Mouse (Mus musculus) forebrain, embryonic 15.5 days (tissue): Measurements from ENCODE around the gene Nlrx1. TPM values are rescaled to one million over a fixed set of nuclear protein-coding genes. Genes with fewer than 3 reads are reported as not detected.
"Not testable (repeated sequence)": the region's sequence is repeated elsewhere in the genome, so short reads cannot be mapped to it uniquely, and the experiment has no call there.

Source experiments
- ATAC-seq: fragments of 200-750 bp; cut with Nextera tagmentation; replicated peaks from 2 replicates; pipeline ENCODE4 v1.8.0; 2017; ENCODE audit warnings: mild to moderate bottlenecking, moderate TSS enrichment, moderate library complexity
- H3K27ac ChIP-seq: fragments of 300-500 bp; sonication (generic); replicated peaks from 2 replicates; pipeline ENCODE4 v1.5.1; 2015; ENCODE audit warnings: mild to moderate bottlenecking, inconsistent platforms
- H3K27me3 ChIP-seq: fragments of 300-500 bp; sonication (generic); 2 replicates; pipeline ENCODE4 v1.6.1; 2015; ENCODE audit warnings: inconsistent platforms
- H3K36me3 ChIP-seq: fragments of 300-500 bp; sonication (generic); 2 replicates; pipeline ENCODE4 v1.6.1; 2015; ENCODE audit warnings: mild to moderate bottlenecking, inconsistent platforms
- H3K4me1 ChIP-seq: fragments of 300-500 bp; sonication (generic); 2 replicates; pipeline ENCODE4 v1.6.1; 2015; ENCODE audit warnings: inconsistent platforms
- H3K4me2 ChIP-seq: fragments of 300-500 bp; sonication (generic); replicated peaks from 2 replicates; pipeline ENCODE4 v1.6.1; 2015; ENCODE audit warnings: mild to moderate bottlenecking, inconsistent platforms
- H3K4me3 ChIP-seq: fragments of 300-500 bp; sonication (generic); 2 replicates; pipeline ENCODE4 v1.5.1; 2015; ENCODE audit warnings: mild to moderate bottlenecking, inconsistent platforms
- H3K9ac ChIP-seq: fragments of 300-500 bp; sonication (generic); replicated peaks from 2 replicates; pipeline ENCODE4 v1.6.1; 2015; ENCODE audit warnings: mild to moderate bottlenecking, inconsistent platforms
- H3K9me3 ChIP-seq: fragments of 300-500 bp; sonication (generic); 2 replicates; pipeline ENCODE4 v1.6.1; 2016; ENCODE audit warnings: inconsistent platforms
- WGBS: fragments of 180-500 bp; shearing (Covaris S2); methylation state at CpG from one replicate; pipeline ENCODE4 v1.1.7; 2015; ENCODE audit warnings: mixed read lengths; 5-methylcytosine and 5-hydroxymethylcytosine counted together
- polyA plus RNA-seq: library from polyadenylated mRNA; unstranded; fragments of >200 nt; fragmentation: Nextera tagmentation; extraction: Ambion mirVana; gene quantifications from 2 replicates; pipeline ENCODE4 v1.2.1, GENCODE M21; 2015

The Nlrx1 gene
- 4.5 and 5.2 TPM in 2 replicates for polyA plus RNA-seq

DNA sequence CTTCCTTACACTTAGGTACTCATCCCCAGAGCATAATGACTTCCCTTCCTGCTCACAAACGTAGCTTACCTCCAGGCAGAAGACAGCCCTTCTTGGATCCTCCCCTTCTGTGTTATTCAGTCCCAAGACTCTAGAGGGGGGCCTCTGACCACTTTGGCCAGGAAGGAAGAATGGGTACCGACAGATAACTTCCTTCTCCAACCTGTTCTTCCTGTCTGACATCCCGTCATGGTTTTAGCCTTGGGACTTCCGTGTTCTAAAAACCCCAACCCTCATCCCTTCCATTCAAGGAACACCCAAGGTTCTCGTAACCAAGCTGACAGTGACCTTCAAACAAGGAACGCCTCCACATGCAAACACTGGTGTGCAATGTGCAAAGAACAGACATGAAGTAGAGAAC lies at the start of gene Nlrx1:
Gene Nlrx1, minus strand, starts transcription at position 168 of the 400 bp plus-strand sequence.
- peak within 1 kb of the TSS; percentile 72 for H3K27ac ChIP-seq
- H3K4me1 ChIP-seq, result peaks cover 19% of the 10 kb centered on the region
- peak within 1 kb of the TSS; percentile 45 for H3K4me3 ChIP-seq
- peaks cover 3% of the 10 kb centered on the region; the same call in 1 of the 2 replicates for H3K36me3 ChIP-seq
- 90% methylated on average over 6 of the region's 6 CpGs for WGBS
- ATAC-seq, result no peak
- peak within 1 kb of the TSS; percentile 76 for H3K4me2 ChIP-seq
- no peaks in the 10 kb centered on the region for H3K27me3 ChIP-seq
- no peaks in the 10 kb centered on the region for H3K9me3 ChIP-seq
- H3K9ac ChIP-seq, result peak within 1 kb of the TSS; percentile 69

DNA sequence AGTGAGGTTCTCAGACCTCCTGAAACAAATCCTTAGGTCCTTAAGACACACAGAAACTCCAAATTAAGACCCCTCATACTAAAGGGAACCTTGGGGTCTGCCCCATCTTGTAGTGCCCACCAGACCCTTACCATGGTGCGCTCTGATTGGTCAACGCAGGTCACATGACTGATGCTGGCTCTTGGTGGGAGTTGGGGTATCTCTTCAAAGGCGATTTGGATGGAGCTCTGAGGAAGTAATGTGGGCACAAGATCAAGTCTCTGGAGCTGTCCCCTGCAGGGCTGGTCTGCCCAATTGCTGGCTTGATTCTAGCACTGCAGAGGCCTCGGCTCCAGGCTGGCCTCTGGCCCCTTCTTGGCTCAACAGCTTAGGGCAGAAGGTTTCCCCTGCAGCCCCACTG lies 49.1 kb upstream of the Nlrx1 start:
- no peak overlapping the region for H3K4me2 ChIP-seq

DNA sequence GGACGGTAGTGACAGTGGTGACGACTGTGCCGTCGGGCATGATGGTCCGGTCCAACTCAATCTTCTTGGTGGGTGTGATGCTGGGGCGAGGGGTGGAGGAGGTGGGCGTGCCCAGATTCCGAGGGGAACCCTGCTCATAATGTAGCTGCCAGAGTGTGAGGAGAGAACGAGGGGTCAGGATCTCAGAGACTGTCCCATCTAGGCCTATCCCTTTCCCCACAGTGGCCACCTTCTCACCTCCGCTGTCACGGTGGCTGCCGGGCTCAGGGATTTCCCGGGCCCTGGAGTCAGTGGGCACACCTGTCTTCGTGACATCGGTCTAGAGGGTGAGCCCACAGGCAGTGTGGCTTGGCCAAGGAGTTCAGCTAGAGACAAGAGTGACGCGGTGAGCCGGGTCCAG lies 46.5 kb upstream of the Nlrx1 start:
- H3K27ac ChIP-seq, result no peak overlapping the region
- no peak overlapping the region for H3K9ac ChIP-seq
- no peak overlapping the region for H3K4me3 ChIP-seq
- WGBS, result 93% methylated on average over 18 of the region's 18 CpGs
- peaks cover 34% of the 10 kb centered on the region for H3K36me3 ChIP-seq
- no peak overlapping the region for H3K4me2 ChIP-seq
- no peaks in the 10 kb centered on the region for H3K27me3 ChIP-seq
- peaks cover 33% of the 10 kb centered on the region for H3K4me1 ChIP-seq
- H3K9me3 ChIP-seq, result no peaks in the 10 kb centered on the region
- no peak for ATAC-seq

More for the DNA sequence above, 49.1 kb upstream of the Nlrx1 start:
- WGBS, result 67% methylated on average over 4 of the region's 4 CpGs
- ATAC-seq, result no peak
- H3K9me3 ChIP-seq, result no peaks in the 10 kb centered on the region
- peaks cover 41% of the 10 kb centered on the region for H3K4me1 ChIP-seq
- H3K4me3 ChIP-seq, result no peak overlapping the region
- H3K9ac ChIP-seq, result no peak overlapping the region
- H3K36me3 ChIP-seq, result peaks cover 33% of the 10 kb centered on the region
- H3K27me3 ChIP-seq, result no peaks in the 10 kb centered on the region
- no peak overlapping the region for H3K27ac ChIP-seq

DNA sequence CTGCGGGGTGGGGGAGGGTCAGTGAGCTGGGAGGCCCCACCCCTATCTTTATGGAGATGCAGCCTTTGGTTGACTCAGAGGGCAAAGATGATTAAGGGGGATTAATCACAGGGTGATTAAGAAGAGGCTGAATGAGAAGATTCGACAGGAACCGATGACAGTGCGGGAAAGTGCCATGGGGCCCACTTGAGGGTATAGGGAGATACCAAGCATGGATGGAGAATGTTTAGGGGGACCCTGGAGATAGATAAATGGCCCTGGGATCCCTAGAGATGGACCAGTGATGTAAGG lies 45.8 kb upstream of the Nlrx1 start:
- Histone ChIP-seq H3K9me3 (no peaks in the 10 kb centered on the region), H3K4me3 (no peak overlapping the region), H3K4me1 (peaks cover 30% of the 10 kb centered on the region), H3K27me3 (no peaks in the 10 kb centered on the region), H3K27ac (no peak overlapping the region), H3K4me2 (no peak overlapping the region), H3K36me3 (peaks cover 34% of the 10 kb centered on the region), H3K9ac (no peak overlapping the region)
- WGBS, result 57% methylated on average over 4 of the region's 4 CpGs
- no peak for ATAC-seq

DNA sequence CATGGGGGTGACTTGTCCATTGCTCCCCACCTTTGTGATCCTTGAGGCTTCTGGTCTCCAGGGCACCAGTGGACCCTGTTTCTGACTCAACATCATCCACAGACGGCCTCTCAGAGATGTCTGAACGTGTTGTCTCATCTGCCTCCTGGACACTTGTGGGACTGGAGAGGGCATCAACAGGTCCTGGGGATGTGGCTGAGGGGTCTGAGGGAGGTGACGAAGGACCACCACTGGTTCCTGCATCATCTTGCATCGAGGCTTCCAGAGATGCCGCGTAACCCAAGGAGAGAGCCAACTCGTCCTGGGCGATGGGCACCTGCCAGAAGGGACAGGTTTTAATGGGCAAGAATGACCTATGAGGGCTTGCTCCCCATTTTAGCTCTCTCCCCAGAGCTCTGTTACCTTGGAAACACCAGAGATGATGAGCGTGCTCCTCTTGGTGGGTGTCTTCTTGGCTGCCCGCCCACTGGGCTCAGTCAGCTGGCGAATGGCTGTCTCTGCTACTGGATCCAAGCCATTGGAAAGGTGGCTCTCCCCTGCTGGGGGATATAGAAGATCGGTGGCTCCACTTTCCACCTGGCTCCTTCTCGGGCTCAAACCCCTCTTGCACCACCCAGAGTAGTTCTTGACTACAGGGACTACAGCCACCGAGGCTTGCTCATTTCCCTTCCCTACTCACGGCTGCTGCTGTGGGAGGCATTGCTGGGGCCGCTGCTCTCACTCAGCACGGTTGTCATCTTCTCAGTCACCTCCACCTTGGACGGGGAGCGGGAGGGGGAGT lies 45.3 kb upstream of the Nlrx1 start:
- 67% methylated on average over 19 of the region's 19 CpGs for WGBS
- Histone ChIP-seq H3K9ac (no peak overlapping the region), H3K9me3 (no peaks in the 10 kb centered on the region), H3K4me3 (no peak overlapping the region), H3K27ac (no peak overlapping the region), H3K27me3 (no peaks in the 10 kb centered on the region), H3K4me2 (no peak overlapping the region), H3K4me1 (peaks cover 25% of the 10 kb centered on the region), H3K36me3 (peaks cover 34% of the 10 kb centered on the region)
- ATAC-seq, result no peak; the same call in 1 of the 2 replicates

DNA sequence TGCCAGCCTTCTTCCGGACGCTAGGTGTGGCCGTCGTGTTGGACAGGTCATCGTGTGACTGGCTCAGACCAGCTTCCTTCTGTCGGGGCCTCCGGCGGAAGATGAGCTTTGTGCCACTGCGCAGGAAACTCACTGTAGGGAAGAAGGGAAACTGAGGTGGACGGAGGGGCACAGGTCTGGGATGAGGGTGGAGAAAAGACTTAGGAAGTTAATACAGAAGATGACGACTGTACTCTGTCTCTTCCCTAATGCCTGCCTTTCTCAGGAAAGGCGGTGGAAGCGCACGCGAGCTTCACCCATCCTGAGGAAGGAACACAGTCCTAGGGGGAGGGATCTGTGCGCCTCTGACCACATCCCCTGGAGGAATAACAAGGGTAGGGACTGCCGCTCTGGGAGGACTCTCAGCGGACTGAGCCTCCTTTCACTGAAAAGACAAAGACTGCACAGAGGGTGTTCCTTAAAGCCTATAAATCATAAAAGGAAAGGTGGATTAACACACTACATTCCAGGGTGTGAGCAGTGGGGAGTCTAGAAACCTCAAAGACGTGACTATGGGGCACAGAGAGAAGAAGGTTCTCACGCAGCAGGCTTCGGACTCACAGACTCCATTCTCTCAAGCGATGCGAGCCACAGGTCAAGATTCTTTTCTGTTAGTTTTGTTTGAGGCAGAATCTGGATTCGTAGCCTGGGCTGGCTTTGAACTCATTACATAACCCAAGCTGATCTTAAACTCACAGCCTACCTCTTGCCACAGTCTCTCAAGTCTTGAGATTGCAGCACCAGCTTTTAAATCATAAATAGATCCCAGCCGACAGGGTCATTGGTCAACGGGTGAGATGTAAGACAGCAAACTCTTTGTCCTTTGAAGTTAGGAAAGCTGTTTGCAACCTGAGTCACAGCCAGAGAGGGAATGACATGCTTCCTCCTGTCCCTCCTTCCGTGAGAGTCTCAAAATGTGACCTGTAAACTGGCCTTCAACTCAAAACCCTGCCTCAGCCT lies 43.0 kb upstream of the Nlrx1 start:
- Histone ChIP-seq H3K36me3 (peaks cover 34% of the 10 kb centered on the region), H3K27me3 (no peaks in the 10 kb centered on the region), H3K4me1 (peaks cover 6% of the 10 kb centered on the region), H3K9me3 (no peaks in the 10 kb centered on the region), H3K9ac (no peak overlapping the region), H3K27ac (no peak overlapping the region), H3K4me3 (no peak overlapping the region), H3K4me2 (no peak overlapping the region)
- ATAC-seq, result 0 out of 2 replicates have a peak, but pooled peaks have one; percentile 9
- 6% methylated on average over 27 of the region's 27 CpGs for WGBS

DNA sequence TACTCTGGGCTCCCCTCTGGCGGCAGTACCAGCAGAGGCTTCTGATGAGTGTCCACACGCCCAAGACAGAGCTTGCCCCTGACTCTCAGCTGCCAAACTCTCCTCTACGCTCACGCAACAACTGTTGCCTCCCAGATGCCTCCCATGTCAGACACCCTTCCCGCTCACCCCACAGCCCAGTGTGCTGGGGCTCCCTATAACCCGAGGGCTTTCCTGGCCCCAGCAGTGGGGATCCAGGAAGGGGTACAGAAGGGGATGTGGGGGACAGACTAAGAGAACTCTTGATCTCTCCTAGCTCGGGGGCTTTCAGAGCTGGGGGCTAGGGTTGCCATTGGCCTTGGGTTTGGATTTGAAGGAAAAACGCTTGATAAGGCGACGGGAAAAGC lies 42.3 kb upstream of the Nlrx1 start:
- H3K27ac ChIP-seq, result no peak overlapping the region
- H3K4me1 ChIP-seq, result peaks cover 6% of the 10 kb centered on the region
- H3K9me3 ChIP-seq, result no peaks in the 10 kb centered on the region
- no peak for ATAC-seq
- H3K27me3 ChIP-seq, result no peaks in the 10 kb centered on the region
- H3K9ac ChIP-seq, result no peak overlapping the region
- H3K36me3 ChIP-seq, result peaks cover 29% of the 10 kb centered on the region
- no peak overlapping the region for H3K4me2 ChIP-seq
- no peak overlapping the region for H3K4me3 ChIP-seq
- WGBS, result 23% methylated on average over 10 of the region's 10 CpGs

DNA sequence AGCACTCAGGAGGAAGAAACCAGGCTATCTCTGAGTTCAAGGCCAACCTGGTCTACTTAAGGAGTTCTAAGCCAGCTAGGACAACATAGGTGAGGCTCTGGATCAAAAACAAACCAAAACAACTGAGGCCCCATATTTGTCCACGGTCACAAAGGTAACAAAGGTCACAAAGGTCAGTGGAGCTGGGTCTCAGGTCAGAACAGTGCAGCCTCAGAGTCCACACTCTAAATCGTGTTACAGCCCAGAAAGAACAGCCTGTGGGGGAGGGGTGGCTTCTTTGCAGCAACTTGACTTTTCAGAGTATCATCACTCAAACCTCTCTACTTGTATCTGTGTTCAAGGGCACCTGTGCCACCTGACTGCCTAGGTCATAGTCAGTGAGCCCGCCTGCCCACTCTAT lies 41.4 kb upstream of the Nlrx1 start:
- Histone ChIP-seq H3K36me3 (peaks cover 20% of the 10 kb centered on the region), H3K9ac (no peak overlapping the region), H3K27me3 (no peaks in the 10 kb centered on the region), H3K4me3 (no peak overlapping the region), H3K9me3 (no peaks in the 10 kb centered on the region), H3K4me2 (no peak overlapping the region), H3K4me1 (peaks cover 7% of the 10 kb centered on the region), H3K27ac (no peak overlapping the region)
- WGBS, result 66% methylated on average over 3 of the region's 3 CpGs
- no peak for ATAC-seq

DNA sequence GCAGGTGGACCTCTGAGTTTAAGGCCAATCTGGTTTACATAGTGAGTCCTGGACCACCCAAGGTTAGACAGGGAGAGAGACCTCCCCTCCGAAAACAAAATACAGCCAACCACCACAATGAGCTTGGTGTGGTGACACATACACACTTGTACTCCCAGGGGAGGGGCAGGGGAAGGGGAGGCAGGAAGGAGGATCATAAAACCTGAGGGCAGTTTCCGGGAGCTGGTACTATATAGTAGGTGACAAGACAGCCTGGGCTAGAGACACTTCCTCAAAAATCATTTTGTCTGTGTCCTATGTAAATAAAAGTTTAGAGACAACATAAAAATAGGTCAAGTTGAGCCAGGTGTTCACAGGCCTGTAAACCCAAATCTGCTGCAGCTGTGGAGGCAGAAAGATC lies 38.8 kb upstream of the Nlrx1 start:
- H3K4me3 ChIP-seq, result no peak overlapping the region
- H3K27me3 ChIP-seq, result no peaks in the 10 kb centered on the region
- no peak for ATAC-seq
- H3K4me1 ChIP-seq, result peaks cover 13% of the 10 kb centered on the region
- H3K9ac ChIP-seq, result no peak overlapping the region
- H3K4me2 ChIP-seq, result no peak overlapping the region
- no peaks in the 10 kb centered on the region for H3K9me3 ChIP-seq
- H3K36me3 ChIP-seq, result peaks cover 5% of the 10 kb centered on the region
- H3K27ac ChIP-seq, result no peak overlapping the region
- WGBS, result 85% methylated on average over 2 of the region's 2 CpGs

DNA sequence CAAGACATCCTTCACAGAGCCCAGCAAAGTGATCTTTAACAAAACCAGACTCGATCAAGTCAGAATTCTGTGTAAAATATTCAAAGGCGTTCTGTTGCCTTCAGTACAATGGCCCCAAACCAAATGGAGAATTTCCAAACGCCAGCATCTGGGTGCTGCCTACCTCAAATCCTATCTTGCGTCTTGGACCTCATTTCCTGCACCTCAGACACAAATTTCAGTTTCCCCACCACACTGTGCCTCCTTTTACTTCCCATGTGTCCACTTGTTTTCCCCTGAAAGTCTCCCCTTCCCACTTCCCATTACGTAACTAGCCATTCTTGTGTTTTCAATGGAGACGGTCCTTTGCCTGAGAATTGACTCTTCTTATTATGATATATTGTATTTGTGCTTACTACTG lies 38.1 kb upstream of the Nlrx1 start:
- Histone ChIP-seq H3K27ac (no peak overlapping the region), H3K4me3 (no peak overlapping the region), H3K4me2 (no peak overlapping the region), H3K9me3 (no peaks in the 10 kb centered on the region), H3K9ac (no peak overlapping the region), H3K4me1 (peaks cover 13% of the 10 kb centered on the region), H3K36me3 (peaks cover 12% of the 10 kb centered on the region), H3K27me3 (no peaks in the 10 kb centered on the region)
- ATAC-seq, result no peak
- 87% methylated on average over 6 of the region's 6 CpGs for WGBS

DNA sequence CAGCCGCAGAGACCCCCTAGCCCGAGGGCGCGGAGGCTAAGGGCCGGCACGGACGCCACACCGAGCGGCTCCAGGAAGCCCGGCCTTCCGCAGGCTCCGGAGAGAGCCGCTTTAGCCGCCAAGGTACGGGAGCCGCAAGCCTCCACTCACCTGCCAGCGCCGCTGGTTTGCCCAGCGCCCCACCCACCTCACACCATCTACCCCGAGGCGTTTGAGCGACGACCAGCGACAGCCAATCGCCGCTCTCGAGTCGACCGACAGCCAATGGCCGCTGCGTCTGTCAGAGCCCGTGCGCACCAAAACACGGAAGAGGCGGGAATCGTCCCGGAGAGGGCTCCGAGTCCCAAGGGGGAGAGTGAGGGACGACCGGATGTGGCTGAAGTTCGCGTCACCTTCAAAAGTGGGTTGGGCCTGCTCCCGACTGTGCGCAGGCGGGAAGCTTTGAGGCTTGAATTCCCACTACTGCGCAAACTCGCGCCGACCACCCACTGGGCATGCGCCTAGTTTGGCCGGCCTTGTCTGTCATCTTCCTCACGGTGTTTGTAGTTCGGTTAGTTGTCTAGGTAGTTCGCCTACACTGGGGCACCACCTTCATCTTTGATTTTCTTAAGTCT lies 37.2 kb upstream of the Nlrx1 start, which contains the start of gene Hinfp:
Gene Hinfp, minus strand, starts transcription at position 206 of the 614 bp plus-strand sequence.
- peak; percentile 99 for ATAC-seq
- peaks cover 13% of the 10 kb centered on the region for H3K4me1 ChIP-seq
- H3K4me3 ChIP-seq, result peak within 1 kb of the TSS; percentile 78
- H3K9me3 ChIP-seq, result no peaks in the 10 kb centered on the region
- peak within 1 kb of the TSS; percentile 76 for H3K27ac ChIP-seq
- no peaks in the 10 kb centered on the region for H3K27me3 ChIP-seq
- peak within 1 kb of the TSS; percentile 65 for H3K4me2 ChIP-seq
- WGBS, result under 1% methylated on average over 54 of the region's 54 CpGs
- peaks cover 22% of the 10 kb centered on the region for H3K36me3 ChIP-seq
- H3K9ac ChIP-seq, result peak within 1 kb of the TSS; percentile 91

DNA sequence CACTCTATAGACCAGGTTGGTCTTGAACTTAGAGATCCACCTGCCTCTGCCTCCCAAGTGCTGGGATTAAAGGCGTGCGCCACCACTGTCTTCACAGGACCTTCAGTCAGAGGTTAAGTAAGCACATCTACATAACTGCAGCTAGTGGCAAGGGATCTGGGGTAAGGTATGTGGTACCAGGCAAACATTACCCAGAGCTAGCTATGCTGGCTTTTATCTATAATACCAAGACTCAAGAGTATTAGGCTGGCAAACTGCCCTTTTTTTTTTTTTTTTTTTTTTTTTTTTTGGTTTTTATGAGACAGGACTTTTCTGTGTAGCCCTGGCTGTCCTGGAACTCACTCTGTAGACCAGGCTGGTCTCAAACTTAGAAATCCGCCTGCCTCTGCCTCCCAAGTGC lies 31.6 kb upstream of the Nlrx1 start:
- H3K36me3 ChIP-seq, result peaks cover 70% of the 10 kb centered on the region
- not testable (repeated sequence) for H3K27ac ChIP-seq, ATAC-seq, H3K4me3 ChIP-seq, H3K9me3 ChIP-seq, H3K4me2 ChIP-seq, H3K27me3 ChIP-seq, H3K9ac ChIP-seq
- H3K4me1 ChIP-seq, result peaks cover 13% of the 10 kb centered on the region
- 95% methylated on average over 3 of the region's 3 CpGs for WGBS
